Mouse (Mus musculus) frontal cortex, postnatal 25 days (tissue): ENCODE data around the gene Ninj2.

ENCODE experiments used
- DNase-seq, 2 experiments: peaks; one replicate each; pipeline ENCODE4 v3.0.0; 2022; ENCODE audit warnings: low spot score in 2 of 2

Gene Ninj2

GRCm38 (mm10) chr6:120175650-120176049 is 82.5 kb downstream of the Ninj2 start:
- DNase-seq: no peak

GRCm38 (mm10) chr6:120179044-120179755 is 86.0 kb downstream of the Ninj2 start:
- no peak for DNase-seq

- DNase-seq: no peak
These were observed 86.6 kb downstream of the Ninj2 start for GRCm38 (mm10) chr6:120179756-120180206.

DNA sequence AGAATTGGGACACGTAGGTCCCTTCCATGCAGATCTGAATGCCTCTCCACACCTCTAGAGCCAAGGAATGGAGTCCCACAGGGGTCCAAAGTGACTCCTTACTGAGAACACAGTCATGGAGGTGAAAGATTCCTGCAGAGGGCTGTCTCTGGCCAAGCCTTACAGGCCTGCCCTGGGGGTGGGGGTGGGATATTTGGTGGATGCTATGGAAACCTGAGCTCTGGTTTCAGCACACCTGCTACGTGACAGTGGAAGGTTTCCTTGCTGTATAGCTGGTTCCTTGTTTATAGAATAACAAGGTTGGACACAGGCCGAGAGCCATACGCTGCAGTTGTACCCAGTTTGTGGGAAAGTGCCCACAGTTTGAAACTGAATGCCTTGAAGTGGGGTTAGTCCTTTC is 87.3 kb downstream of the Ninj2 start:
- no peak for DNase-seq

GRCm38 (mm10) chr6:120182160-120182559 is 89.0 kb downstream of the Ninj2 start:
- DNase-seq: no peak

GRCm38 (mm10) chr6:120183771-120184170 is 90.6 kb downstream of the Ninj2 start:
- no peak for DNase-seq

- DNase-seq: no peak
These were observed 92.0 kb downstream of the Ninj2 start for GRCm38 (mm10) chr6:120185012-120185730.

GRCm38 (mm10) chr6:120185756-120186155 is 92.6 kb downstream of the Ninj2 start:
- no peak for DNase-seq

DNA sequence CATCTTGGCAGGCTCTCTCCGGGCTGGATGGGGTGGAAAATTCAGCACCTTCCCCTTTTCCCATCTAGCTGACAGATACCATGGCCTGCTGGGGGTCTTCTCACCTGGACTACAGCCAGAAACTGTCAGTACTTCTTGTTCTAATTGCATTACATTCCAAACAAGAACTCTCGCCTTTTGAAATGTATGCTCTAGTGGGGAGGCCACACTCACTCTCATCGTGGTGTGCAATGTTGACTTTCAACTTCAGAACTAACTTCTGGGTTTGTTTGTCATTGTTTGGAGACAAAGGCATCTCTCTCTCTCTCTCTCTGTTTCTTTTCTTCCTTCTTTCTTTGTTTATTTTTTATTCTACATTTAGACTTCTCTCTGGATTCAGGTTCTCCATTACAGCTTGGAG is 93.4 kb downstream of the Ninj2 start:
- DNase-seq: no peak

- DNase-seq: no peak
These were observed 94.5 kb downstream of the Ninj2 start for GRCm38 (mm10) chr6:120187587-120188176.

DNA sequence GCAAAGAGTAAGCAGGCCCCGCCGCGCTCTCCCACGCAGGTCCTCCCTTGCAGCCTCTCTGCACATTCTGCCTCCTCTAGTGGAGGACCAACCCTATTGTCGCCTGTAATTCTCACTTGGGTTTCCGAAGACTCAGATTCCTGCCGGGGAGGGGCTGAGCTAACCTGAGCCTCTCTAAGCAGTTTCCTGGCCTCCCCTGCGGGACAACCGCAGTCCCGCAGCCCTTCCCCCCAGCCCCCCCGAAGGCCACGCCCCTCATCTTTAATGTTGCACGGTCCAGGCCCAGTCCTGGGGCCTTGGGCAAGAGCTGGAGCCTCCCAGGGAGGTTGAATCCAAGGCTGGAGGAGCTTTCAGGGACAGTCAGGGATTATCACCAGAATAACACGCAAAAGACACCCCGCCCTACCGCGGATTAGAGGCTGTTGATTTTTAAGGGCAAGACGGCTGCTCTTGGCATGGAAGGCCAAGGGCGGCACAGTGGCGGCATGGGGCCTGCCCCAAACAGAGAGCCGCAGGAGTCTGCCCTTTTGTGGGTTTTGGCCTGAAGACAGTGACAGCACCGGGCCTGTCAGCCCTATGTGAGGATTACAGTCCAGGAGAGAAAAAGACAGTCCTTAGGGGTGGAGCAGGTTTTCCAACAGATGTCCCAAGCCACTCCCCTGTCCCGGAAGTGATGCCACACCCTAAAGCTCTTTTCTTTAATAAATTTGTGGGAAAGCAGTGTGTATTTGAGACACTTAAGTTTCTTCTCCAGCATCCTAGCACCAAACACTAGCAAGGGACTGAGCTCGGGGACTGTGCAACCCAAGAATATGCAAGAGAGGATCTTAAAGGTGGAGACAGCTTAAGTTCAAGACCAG is 95.5 kb downstream of the Ninj2 start:
- no peak for DNase-seq

GRCm38 (mm10) chr6:120189287-120189686 is 96.1 kb downstream of the Ninj2 start:
- no peak for DNase-seq

DNA sequence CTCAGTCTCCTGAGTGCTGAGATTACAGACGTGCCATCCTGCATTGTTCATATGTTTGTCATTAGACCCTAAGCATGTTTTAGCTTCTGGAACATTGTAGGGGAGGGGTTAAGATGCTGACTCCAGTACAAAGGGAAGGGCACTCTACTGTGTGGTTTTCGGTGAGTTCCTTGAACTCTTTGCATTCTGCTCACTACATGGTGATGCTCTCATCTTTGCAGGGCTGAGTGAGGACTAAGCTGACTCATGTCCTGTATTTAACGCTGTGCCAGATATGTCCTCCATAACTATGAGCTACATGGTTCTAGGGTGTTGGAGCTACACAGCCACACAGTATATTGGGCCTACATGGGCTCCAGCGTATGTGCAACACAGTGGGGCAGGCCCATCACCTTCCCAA is 97.2 kb downstream of the Ninj2 start:
- no peak for DNase-seq

DNA sequence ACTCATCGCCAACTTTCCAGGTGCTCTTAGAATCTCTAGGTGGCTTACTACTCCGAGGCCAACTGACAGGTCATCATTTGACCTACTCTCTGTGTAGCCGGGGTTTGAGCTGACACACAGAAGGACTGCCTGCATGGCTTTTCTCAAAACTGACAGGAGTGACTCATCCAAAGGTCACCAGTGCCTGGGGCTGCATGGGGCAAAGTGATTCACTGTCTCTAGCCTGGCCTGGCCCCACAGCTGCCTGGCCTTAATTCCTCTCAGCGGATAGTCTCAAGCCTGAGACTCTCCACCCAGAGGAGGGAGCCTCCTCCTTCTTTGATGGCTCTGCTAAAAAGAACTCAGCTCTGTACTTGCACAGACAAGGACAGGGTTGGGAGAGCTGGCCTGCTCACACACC is 97.8 kb downstream of the Ninj2 start:
- no peak for DNase-seq

DNA sequence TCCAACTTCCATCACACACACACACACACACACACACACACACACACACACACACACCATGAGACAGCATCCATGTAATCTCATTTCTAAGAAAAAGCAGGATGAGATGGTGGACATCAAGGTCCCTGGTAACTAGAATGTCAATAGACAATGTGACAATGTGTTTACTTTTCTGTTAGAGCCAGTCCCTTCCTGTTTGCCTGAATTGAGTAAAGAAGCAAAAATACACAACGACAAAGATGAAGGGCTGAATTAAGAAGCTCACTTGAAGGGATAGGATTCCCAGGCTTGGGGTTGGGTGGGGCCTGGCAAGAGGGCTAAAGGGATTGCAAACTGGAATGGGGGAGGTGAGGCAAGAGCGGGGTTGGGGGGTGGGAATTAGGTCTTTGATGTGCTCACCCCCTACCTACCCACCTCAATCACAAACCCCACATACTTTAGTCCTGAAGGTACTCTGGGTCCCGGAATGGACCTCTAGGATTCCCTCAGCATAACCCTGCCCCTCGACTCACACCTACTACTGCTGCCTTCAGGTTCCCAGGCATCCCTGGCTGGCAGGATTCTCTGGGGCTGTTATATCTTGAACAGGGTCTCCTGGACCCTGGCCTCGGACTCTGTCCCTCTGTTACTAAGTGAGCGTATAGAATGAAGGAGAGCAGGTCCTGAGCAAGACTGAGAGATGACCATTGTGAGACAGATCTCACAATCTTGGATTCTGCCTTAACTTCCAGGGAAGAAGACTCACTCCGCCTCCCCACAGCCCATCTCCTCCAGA is 98.4 kb downstream of the Ninj2 start:
- DNase-seq: no peak

DNA sequence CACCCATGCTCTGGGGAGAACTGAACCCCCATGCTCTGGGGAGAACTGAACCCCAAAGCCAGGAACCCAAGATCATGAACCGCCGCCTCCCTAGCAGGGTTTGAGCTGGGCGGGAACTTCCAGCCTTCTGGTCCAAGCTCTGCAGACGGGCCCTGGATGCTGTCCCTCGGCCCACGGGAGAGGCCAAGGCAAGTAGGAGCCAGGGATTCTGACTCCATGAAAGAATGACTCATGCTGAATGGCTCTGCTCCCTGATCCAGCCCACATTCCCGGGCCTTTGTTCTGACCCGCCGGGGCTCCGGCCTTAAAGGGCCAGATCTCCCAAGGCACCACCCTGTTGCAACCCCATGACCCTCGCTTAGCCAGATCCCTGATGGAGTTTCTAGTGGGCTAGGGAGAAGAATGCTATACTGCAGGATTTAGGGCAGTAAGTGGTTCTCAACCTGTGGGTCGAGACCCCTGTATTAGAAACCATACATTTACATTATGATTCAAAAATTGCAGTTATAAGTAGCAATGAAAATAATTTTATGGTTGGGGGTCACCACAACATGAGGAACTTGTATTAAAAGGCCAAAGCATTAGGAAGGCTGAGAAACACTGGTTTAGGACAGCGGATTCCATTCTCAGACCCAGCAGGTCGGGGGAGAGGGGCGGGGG is 99.2 kb downstream of the Ninj2 start:
- DNase-seq: no peak

GRCm38 (mm10) chr6:120193174-120193573 is 100.0 kb downstream of the Ninj2 start:
- peak; percentile 74 to 79 for DNase-seq

GRCm38 (mm10) chr6:120193793-120194192 is 100.6 kb downstream of the Ninj2 start:
- DNase-seq: no peak

DNA sequence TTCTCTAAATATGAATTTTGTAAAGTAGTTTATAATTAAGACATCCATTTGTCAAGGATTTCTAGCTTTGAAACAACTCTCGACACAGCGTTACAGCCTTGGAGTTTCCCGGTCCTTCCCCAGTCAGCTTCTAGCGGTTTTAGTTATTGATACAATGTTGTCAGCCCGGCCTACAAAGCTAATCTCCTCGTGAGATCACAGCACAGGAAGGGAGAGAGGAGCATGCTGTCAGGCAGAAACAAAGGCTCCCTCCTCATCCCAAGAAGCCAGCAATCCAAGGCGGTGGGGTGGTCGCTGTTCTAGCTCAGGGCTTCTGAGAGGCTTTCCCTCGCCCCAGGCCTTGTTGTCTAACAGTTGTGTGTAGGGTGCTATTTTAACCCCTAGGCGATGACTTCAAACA is 101.2 kb downstream of the Ninj2 start:
- DNase-seq: no peak

DNA sequence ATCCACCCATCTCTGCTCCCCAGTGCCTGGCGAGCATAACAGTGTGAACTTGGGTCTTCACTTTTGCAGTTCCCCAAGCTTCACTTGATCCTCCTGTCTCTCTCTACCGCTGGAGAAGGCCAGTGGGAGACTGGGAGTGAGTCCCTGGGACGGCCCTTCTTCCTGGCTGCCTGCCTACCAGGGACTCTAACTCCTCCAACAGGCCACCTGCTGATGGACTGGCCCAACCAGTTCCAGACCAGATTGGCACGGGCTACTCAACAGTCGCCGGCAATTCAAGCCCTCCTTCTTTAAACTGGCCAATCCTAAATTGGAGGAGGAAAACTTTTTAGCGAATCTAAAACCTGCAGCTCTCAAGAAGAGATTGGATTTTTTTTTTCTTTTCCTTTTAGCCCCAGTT is 101.8 kb downstream of the Ninj2 start:
- no peak for DNase-seq

- DNase-seq: no peak
These were observed 103.7 kb downstream of the Ninj2 start for GRCm38 (mm10) chr6:120196837-120197236.
